Mouse (Mus musculus) bone marrow, adult 2 months (tissue): ENCODE data around the gene Mtmr3. TPM values are rescaled to one million over a fixed set of nuclear protein-coding genes. Genes with fewer than 3 reads are reported as not detected.

ENCODE experiments used
- H3K27ac ChIP-seq: fragments of 200-500 bp; 2 replicates; pipeline ENCODE4 v1.5.1; 2012; ENCODE audit warnings: low read depth, mild to moderate bottlenecking, control low read depth, inconsistent platforms, low read length; ENCODE audit not compliant: control insufficient read depth, poor library complexity, insufficient read depth
- H3K4me1 ChIP-seq: fragments of 200-500 bp; 2 replicates; pipeline ENCODE4 v1.6.1; 2011; ENCODE audit warnings: low read length; ENCODE audit not compliant: control insufficient read depth, insufficient read depth
- H3K4me3 ChIP-seq: fragments of 200-500 bp; replicated peaks from 2 replicates; pipeline ENCODE3; 2011; ENCODE audit warnings: mild to moderate bottlenecking, low read depth, low read length, control low read depth; ENCODE audit not compliant: control insufficient read depth
- CTCF ChIP-seq: fragments of 200-500 bp; IDR thresholded peaks from 2 replicates; pipeline ENCODE4 v1.5.1; 2011; ENCODE audit warnings: low read length, control low read depth; ENCODE audit not compliant: control insufficient read depth, insufficient read depth
- POLR2A ChIP-seq: fragments of 200-500 bp; IDR thresholded peaks from 2 replicates; pipeline ENCODE4 v1.6.1; 2011; ENCODE audit warnings: low read depth, mild to moderate bottlenecking, control low read depth, low read length, borderline replicate concordance; ENCODE audit not compliant: control insufficient read depth
- WGBS: fragments of 180-500 bp; shearing (Covaris S2); methylation state at CpG from one replicate; pipeline ENCODE4 v1.1.7; 2018; 5-methylcytosine and 5-hydroxymethylcytosine counted together
- polyA plus RNA-seq: library from polyadenylated mRNA; stranded (reverse); fragments of >200 nt; gene quantifications from 2 replicates; pipeline ENCODE4 v1.2.4, GENCODE M21; 2011; ENCODE audit warnings: low replicate concordance; ENCODE audit not compliant: missing spikeins, insufficient read depth, insufficient read length

Gene Mtmr3
- polyA plus RNA-seq, 1 experiment: 49.6 TPM

- WGBS: 60% methylated on average over 2 of the region's 2 CpGs
- TF ChIP-seq CTCF (no peak), POLR2A (no peak)
- no peak overlapping the region for H3K4me3 ChIP-seq
- H3K4me1 ChIP-seq: peaks cover 1% of the 10 kb centered on the region
- H3K27ac ChIP-seq: no peak overlapping the region
Measured at GRCm38 (mm10) chr11:4438211-4438610, 156.5 kb downstream of the Mtmr3 start.

- H3K4me3 ChIP-seq: no peak overlapping the region
- WGBS: 84% methylated on average over 1 of the region's 1 CpGs
Measured at GRCm38 (mm10) chr11:4437318-4437717, 157.3 kb downstream of the Mtmr3 start.

GRCm38 (mm10) chr11:4436631-4437030 is 158.0 kb downstream of the Mtmr3 start:
- Histone ChIP-seq H3K27ac (no peak overlapping the region), H3K4me3 (no peak overlapping the region), H3K4me1 (no peaks in the 10 kb centered on the region)
- no peak for TF ChIP-seq POLR2A
- TF ChIP-seq CTCF: no peak
- WGBS: 65% methylated on average over 3 of the region's 3 CpGs

More at GRCm38 (mm10) chr11:4437318-4437717, 157.3 kb downstream of the Mtmr3 start:
- no peaks in the 10 kb centered on the region; the same call in 1 of the 2 replicates for H3K4me1 ChIP-seq
- TF ChIP-seq CTCF (no peak), POLR2A (no peak)
- no peak overlapping the region for H3K27ac ChIP-seq

- Histone ChIP-seq H3K27ac (no peak overlapping the region), H3K4me3 (no peak overlapping the region), H3K4me1 (no peaks in the 10 kb centered on the region)
- 64% methylated on average over 4 of the region's 4 CpGs for WGBS
- TF ChIP-seq POLR2A: no peak
- TF ChIP-seq CTCF: no peak
Measured at GRCm38 (mm10) chr11:4434461-4434860, 160.2 kb downstream of the Mtmr3 start.

Other genes starting within 250 kb of the Mtmr3 start
- gene Hormad2, start 153.8 kb downstream of the Mtmr3 start, polyA plus RNA-seq: not detected in 2 replicates
- gene Gm11032, start 25.2 kb upstream of the Mtmr3 start, polyA plus RNA-seq: not detected in 2 replicates
- gene Ascc2, start 42.9 kb upstream of the Mtmr3 start, polyA plus RNA-seq: 11.3 and 18.1 TPM in 2 replicates
- gene Uqcr10, start 109.5 kb upstream of the Mtmr3 start, polyA plus RNA-seq: 143 and 240 TPM in 2 replicates
- 9.6 and 11.7 TPM in 2 replicates for gene Zmat5, start 109.8 kb upstream of the Mtmr3 start, polyA plus RNA-seq
- gene Cabp7, start 151.9 kb upstream of the Mtmr3 start, polyA plus RNA-seq: not detected in 2 replicates